Mouse (Mus musculus) cortical plate, adult 2 months (tissue): Measurements from ENCODE around the gene Sh3d21. TPM values are rescaled to one million over a fixed set of nuclear protein-coding genes. Genes with fewer than 3 reads are reported as not detected.

Source experiments
- H3K27ac ChIP-seq: fragments of 200-500 bp; 2 replicates; pipeline ENCODE4 v1.5.1; 2012; ENCODE audit warnings: low read length, control low read depth, inconsistent platforms; ENCODE audit not compliant: insufficient read depth
- H3K4me1 ChIP-seq: fragments of 200-500 bp; 2 replicates; pipeline ENCODE4 v1.6.1; 2011; ENCODE audit warnings: low read length; ENCODE audit not compliant: control insufficient read depth, insufficient read depth
- H3K4me3 ChIP-seq: fragments of 200-500 bp; 2 replicates; pipeline ENCODE4 v1.5.1; 2011; ENCODE audit warnings: mild to moderate bottlenecking, low read length, control low read depth; ENCODE audit not compliant: insufficient read depth
- CTCF ChIP-seq: fragments of 200-500 bp; IDR thresholded peaks from 2 replicates; pipeline ENCODE4 v1.5.1; 2011; ENCODE audit warnings: mild to moderate bottlenecking, control low read depth, low read length; ENCODE audit not compliant: insufficient read depth; ENCODE audit errors: extremely low read depth
- POLR2A ChIP-seq: fragments of 200-500 bp; IDR thresholded peaks from 2 replicates; pipeline ENCODE4 v1.6.1; 2011; ENCODE audit warnings: mild to moderate bottlenecking, low read length, control low read depth; ENCODE audit not compliant: insufficient read depth; ENCODE audit errors: extremely low read depth
- polyA plus RNA-seq: library from polyadenylated mRNA; depleted of rRNA; stranded (reverse); fragments of >200 nt; gene quantifications from 2 replicates; pipeline ENCODE4 v1.2.3, GENCODE M21; 2012

Sh3d21 gene
- polyA plus RNA-seq, 1 experiment: 1.1 TPM

DNA sequence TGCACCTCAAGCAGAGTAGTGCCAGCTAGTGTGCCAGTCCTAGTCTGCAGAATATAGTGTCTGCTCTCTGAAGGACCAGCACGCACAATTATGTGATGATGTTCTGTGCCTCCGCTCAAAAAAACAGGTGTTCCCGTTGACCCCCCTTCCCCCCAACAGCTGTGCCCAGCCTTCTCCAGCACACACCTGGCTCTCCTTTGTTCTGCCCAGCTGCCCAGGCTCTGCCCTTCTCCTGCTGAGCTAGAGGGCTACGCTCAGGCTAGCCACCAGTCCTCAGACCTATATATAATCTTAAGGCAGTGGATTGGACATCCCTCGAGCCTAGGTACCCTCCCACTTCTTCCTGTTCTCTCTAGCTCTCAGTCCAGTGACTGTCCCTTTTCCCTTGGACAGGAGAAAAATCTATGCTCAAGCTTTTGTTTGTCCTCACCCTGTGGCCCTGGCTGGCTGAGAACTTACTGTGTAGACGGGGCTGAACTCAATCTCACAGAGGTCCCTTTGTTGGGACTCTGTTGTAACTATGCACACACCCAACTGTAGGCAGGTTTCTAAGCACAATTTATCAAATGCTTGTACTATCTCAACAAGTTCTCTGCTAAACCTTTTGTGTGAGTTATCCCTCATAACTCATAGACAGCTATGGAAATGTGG lies 47.3 kb downstream of the Sh3d21 start:
- Histone ChIP-seq H3K27ac (no peak overlapping the region), H3K4me3 (no peak overlapping the region), H3K4me1 (peaks cover 18% of the 10 kb centered on the region)
- no peak for TF ChIP-seq POLR2A
- TF ChIP-seq CTCF: no peak

DNA sequence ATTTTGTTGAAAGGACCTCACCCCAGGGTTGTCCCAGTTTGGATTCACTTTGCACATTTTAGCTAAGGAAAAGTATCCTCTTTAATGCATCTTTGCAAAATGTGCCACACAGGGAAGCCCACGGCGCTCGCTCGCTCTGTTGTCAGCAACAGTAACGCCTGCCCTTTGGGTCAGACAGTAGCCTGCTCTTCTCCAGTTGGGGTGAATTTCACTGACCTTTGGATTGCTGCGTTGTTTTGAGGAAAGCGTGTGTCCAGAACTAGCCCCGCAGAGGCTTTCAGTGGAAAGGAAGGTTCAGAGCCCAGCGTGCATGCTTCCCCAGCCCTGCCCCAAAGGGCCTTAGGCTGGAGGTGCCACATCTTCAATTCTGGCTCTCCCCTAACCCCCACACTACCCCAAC lies 47.9 kb downstream of the Sh3d21 start:
- H3K27ac ChIP-seq: no peak overlapping the region
- H3K4me1 ChIP-seq: peaks cover 19% of the 10 kb centered on the region

GRCm38 (mm10) chr4:126113943-126114342 lies 49.3 kb downstream of the Sh3d21 start:
- Histone ChIP-seq H3K4me1 (peaks cover 22% of the 10 kb centered on the region), H3K4me3 (no peak overlapping the region), H3K27ac (no peak overlapping the region)
- TF ChIP-seq CTCF (peak; percentile 55), POLR2A (no peak)

More for the DNA sequence above, 47.9 kb downstream of the Sh3d21 start:
- no peak overlapping the region for H3K4me3 ChIP-seq
- TF ChIP-seq CTCF (no peak), POLR2A (no peak)

GRCm38 (mm10) chr4:126113243-126113642 lies 50.0 kb downstream of the Sh3d21 start:
- H3K4me1 ChIP-seq: peaks cover 26% of the 10 kb centered on the region
- TF ChIP-seq CTCF: no peak
- no peak for TF ChIP-seq POLR2A
- H3K27ac ChIP-seq: no peak overlapping the region
- no peak overlapping the region for H3K4me3 ChIP-seq

GRCm38 (mm10) chr4:126111153-126111549 lies 52.1 kb downstream of the Sh3d21 start:
- TF ChIP-seq POLR2A (no peak), CTCF (no peak)
- H3K4me1 ChIP-seq: peaks cover 26% of the 10 kb centered on the region

DNA sequence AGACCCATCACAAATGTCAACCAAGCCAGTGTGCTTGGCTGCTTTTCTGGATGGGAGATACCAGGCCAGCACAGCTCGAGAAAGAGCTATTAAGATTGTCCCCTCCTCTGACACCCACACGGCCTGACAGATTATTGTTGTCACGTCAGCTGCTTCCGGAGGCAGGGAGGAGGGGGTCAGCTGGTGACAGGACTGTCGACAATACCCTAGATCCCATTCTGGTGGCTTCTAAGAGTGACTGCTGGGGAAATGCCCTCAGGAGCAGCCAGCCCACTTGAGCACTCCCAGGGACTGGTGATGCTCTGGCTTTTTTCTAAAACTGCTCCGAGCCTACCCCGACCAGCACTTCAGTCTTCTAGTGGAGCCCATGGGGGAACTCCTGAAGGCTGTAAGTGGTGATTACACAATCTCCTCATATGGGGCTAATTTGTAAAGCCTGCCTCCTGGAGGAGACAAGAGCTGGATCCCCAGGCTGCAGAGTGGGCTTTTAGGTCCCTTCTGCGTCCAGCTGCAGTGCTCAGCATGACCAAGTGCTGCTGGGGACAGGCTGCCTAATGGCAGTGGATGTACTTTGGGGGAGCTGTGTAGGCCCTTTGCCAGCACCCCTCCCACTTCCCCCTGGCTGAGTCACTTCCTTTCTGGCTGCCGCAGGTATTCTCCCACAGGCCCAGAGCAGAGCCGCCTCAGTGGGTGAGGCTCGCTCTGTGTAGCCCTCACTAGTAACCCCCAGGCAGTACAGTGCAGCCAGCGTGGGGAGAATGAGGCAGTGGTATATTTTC lies 52.7 kb downstream of the Sh3d21 start:
- peak overlapping the region; percentile 64 for H3K27ac ChIP-seq
- peaks cover 29% of the 10 kb centered on the region for H3K4me1 ChIP-seq
- H3K4me3 ChIP-seq: 0 out of 2 replicates have a peak overlapping the region, but pooled peaks have one; percentile 0
- 0 out of 2 replicates have a peak, but pooled peaks have one; percentile 14 for TF ChIP-seq CTCF
- no peak; the same call in 1 of the 2 replicates for TF ChIP-seq POLR2A

More at GRCm38 (mm10) chr4:126111153-126111549, 52.1 kb downstream of the Sh3d21 start:
- peak overlapping the region; percentile 64 for H3K27ac ChIP-seq
- 0 out of 2 replicates have a peak overlapping the region, but pooled peaks have one; percentile 0 for H3K4me3 ChIP-seq

DNA sequence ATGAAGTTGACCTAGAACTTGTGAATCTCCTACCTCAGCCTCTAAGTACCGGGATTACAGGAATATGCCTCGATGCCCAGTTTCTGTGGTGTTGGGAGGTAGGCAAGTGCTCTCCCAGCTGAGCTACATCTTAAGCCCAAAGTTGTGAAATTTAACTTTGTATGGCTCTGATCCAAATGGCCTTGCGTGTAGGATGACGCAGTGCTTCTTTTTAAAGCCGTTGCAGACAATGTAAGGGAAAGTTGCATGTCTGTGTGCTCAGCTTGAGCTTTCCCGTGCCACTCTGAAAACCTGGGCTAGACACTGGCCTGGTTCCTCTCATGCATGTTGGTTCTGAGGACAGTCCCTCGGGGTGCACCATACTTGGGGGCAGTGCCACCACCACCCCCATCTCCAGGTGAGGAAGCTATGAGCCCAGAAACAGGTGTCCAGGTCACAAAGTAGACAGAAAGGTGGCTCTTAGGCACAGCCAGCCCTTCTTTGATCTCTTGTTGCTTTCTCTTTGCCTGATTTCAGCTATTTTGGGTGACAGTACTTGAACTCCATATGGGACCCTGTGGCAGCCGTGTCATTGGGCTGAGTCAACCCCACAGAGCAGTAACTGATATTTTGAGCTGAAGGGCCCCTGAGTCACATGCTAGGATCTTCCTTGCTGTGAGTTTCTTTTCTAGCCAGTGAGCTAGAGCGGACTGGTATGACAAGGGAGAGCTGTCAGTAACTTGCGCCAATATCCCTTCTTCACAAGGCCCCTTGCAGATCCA lies 53.5 kb downstream of the Sh3d21 start:
- H3K27ac ChIP-seq: peak overlapping the region; percentile 64
- H3K4me1 ChIP-seq: peaks cover 29% of the 10 kb centered on the region
- H3K4me3 ChIP-seq: no peak overlapping the region
- no peak for TF ChIP-seq CTCF
- TF ChIP-seq POLR2A: no peak

DNA sequence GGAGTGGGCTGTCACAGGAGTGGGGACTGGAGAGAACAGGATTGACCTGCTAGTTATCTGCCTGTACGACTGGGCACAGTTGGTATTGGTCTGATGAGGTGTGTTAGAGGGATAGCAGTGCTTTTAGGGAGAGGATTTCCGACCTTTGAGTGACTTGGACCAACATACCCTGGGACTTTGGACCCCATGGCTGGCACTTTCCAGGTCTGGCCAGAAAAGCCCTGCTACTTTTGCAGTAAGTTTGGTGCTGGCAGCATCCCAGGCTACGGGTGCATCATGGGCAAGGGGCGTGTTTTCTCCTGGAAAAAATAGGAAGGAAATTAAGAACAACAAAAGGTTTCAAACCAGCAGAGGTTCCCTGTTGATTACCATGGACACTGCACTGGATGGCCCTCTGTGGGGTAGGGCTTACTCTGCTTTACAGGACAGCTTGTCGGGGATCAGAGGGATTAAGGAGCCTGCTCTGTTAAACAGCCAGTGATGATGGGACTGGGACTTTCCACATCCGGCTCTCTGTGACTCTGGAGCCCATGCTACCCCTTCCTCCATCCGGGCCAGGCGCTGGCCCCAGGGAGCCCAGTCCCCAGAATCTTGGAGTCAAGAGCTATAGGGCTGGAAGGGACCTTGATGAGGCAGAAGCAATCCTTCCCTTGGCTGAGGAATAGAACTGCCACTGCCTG lies 55.1 kb downstream of the Sh3d21 start:
- 0 out of 2 replicates have a peak overlapping the region, but pooled peaks have one; percentile 16 for H3K27ac ChIP-seq
- peaks cover 23% of the 10 kb centered on the region for H3K4me1 ChIP-seq

GRCm38 (mm10) chr4:126105131-126105783 lies 58.0 kb downstream of the Sh3d21 start:
- H3K27ac ChIP-seq: no peak overlapping the region
- peaks cover 14% of the 10 kb centered on the region for H3K4me1 ChIP-seq
- peak overlapping the region; percentile 91 for H3K4me3 ChIP-seq
- TF ChIP-seq CTCF (no peak), POLR2A (peak; percentile 45; the same call in 1 of the 2 replicates)

More for the DNA sequence above, 55.1 kb downstream of the Sh3d21 start:
- H3K4me3 ChIP-seq: no peak overlapping the region
- no peak for TF ChIP-seq POLR2A
- TF ChIP-seq CTCF: no peak
